Mouse (Mus musculus) midbrain, embryonic 12.5 days (tissue): ENCODE data around the gene Ccl4. TPM values are rescaled to one million over a fixed set of nuclear protein-coding genes. Genes with fewer than 3 reads are reported as not detected.

Experiments used
- ATAC-seq: fragments of 200-750 bp; cut with Nextera tagmentation; 2 replicates; pipeline ENCODE4 v1.8.0; 2017; ENCODE audit warnings: low read depth, moderate TSS enrichment, moderate library complexity; ENCODE audit not compliant: low FRiP score
- H3K27ac ChIP-seq: fragments of 300-500 bp; sonication (generic); replicated peaks from 2 replicates; pipeline ENCODE4 v1.5.1; 2016; ENCODE audit warnings: mild to moderate bottlenecking
- H3K27me3 ChIP-seq: fragments of 300-500 bp; sonication (generic); 2 replicates; pipeline ENCODE4 v1.6.1; 2016; ENCODE audit warnings: mild to moderate bottlenecking
- H3K36me3 ChIP-seq: fragments of 300-500 bp; sonication (generic); 2 replicates; pipeline ENCODE4 v1.6.1; 2016
- H3K4me1 ChIP-seq: fragments of 300-500 bp; sonication (generic); 2 replicates; pipeline ENCODE4 v1.6.1; 2016
- H3K4me2 ChIP-seq: fragments of 300-500 bp; sonication (generic); replicated peaks from 2 replicates; pipeline ENCODE4 v1.6.1; 2016; ENCODE audit warnings: mild to moderate bottlenecking, moderate library complexity
- H3K4me3 ChIP-seq: fragments of 300-500 bp; sonication (generic); 2 replicates; pipeline ENCODE4 v1.5.1; 2016; ENCODE audit warnings: mild to moderate bottlenecking
- H3K9ac ChIP-seq: fragments of 300-500 bp; sonication (generic); replicated peaks from 2 replicates; pipeline ENCODE4 v1.6.1; 2016; ENCODE audit warnings: mild to moderate bottlenecking, moderate library complexity
- H3K9me3 ChIP-seq: fragments of 300-500 bp; sonication (generic); 2 replicates; pipeline ENCODE4 v1.6.1; 2016; ENCODE audit warnings: mild to moderate bottlenecking
- WGBS: fragments of 180-500 bp; shearing (Covaris S2); methylation state at CpG from one replicate; pipeline ENCODE4 v1.1.7; 2016; 5-methylcytosine and 5-hydroxymethylcytosine counted together
- polyA plus RNA-seq: library from polyadenylated mRNA; unstranded; fragments of >200 nt; fragmentation: Nextera tagmentation; extraction: Ambion mirVana; gene quantifications from 2 replicates; pipeline ENCODE4 v1.2.1, GENCODE M21; 2016

Ccl4 gene
- polyA plus RNA-seq, result 0.38 and 0.50 TPM in 2 replicates

- no peak for ATAC-seq
- H3K9me3 ChIP-seq, result no peaks in the 10 kb centered on the region
- H3K36me3 ChIP-seq, result no peaks in the 10 kb centered on the region
- no peak within 1 kb of the TSS for H3K4me3 ChIP-seq
- no peak within 1 kb of the TSS for H3K27ac ChIP-seq
- H3K27me3 ChIP-seq, result no peaks in the 10 kb centered on the region
- no peaks in the 10 kb centered on the region for H3K4me1 ChIP-seq
- H3K9ac ChIP-seq, result no peak within 1 kb of the TSS
- WGBS, result 79% methylated on average over 6 of the region's 6 CpGs
- no peak within 1 kb of the TSS for H3K4me2 ChIP-seq
These were observed at the start of gene Ccl4 for GRCm38 (mm10) chr11:83662204-83662603. Gene Ccl4, plus strand, starts transcription at chr11:83662584.

GRCm38 (mm10) chr11:83616586-83616985 lies 45.8 kb upstream of the Ccl4 start:
- no peak for ATAC-seq
- H3K36me3 ChIP-seq, result no peaks in the 10 kb centered on the region
- 85% methylated on average over 1 of the region's 1 CpGs for WGBS
- H3K9me3 ChIP-seq, result no peaks in the 10 kb centered on the region
- H3K27ac ChIP-seq, result no peak overlapping the region
- H3K4me2 ChIP-seq, result no peak overlapping the region
- H3K4me3 ChIP-seq, result no peak overlapping the region
- no peak overlapping the region for H3K9ac ChIP-seq
- no peaks in the 10 kb centered on the region for H3K27me3 ChIP-seq
- no peaks in the 10 kb centered on the region for H3K4me1 ChIP-seq

GRCm38 (mm10) chr11:83618238-83618637 lies 44.1 kb upstream of the Ccl4 start:
- no peak for ATAC-seq
- no peaks in the 10 kb centered on the region for H3K4me1 ChIP-seq
- WGBS, result 70% methylated on average over 5 of the region's 5 CpGs

GRCm38 (mm10) chr11:83619037-83619436 lies 43.3 kb upstream of the Ccl4 start:
- 94% methylated on average over 1 of the region's 1 CpGs for WGBS

More at GRCm38 (mm10) chr11:83618238-83618637, 44.1 kb upstream of the Ccl4 start:
- no peak overlapping the region for H3K4me2 ChIP-seq
- no peaks in the 10 kb centered on the region for H3K9me3 ChIP-seq
- H3K27me3 ChIP-seq, result no peaks in the 10 kb centered on the region
- no peak overlapping the region for H3K4me3 ChIP-seq
- no peak overlapping the region for H3K27ac ChIP-seq
- no peak overlapping the region for H3K9ac ChIP-seq
- H3K36me3 ChIP-seq, result no peaks in the 10 kb centered on the region

GRCm38 (mm10) chr11:83623586-83623985 lies 38.8 kb upstream of the Ccl4 start:
- H3K4me3 ChIP-seq, result no peak overlapping the region
- H3K27ac ChIP-seq, result no peak overlapping the region
- H3K4me1 ChIP-seq, result no peaks in the 10 kb centered on the region
- H3K9me3 ChIP-seq, result no peaks in the 10 kb centered on the region
- H3K36me3 ChIP-seq, result no peaks in the 10 kb centered on the region
- H3K9ac ChIP-seq, result no peak overlapping the region
- H3K27me3 ChIP-seq, result no peaks in the 10 kb centered on the region
- 86% methylated on average over 3 of the region's 3 CpGs for WGBS
- no peak for ATAC-seq
- no peak overlapping the region for H3K4me2 ChIP-seq

More at GRCm38 (mm10) chr11:83619037-83619436, 43.3 kb upstream of the Ccl4 start:
- no peaks in the 10 kb centered on the region for H3K27me3 ChIP-seq
- no peak overlapping the region for H3K4me2 ChIP-seq
- H3K9me3 ChIP-seq, result no peaks in the 10 kb centered on the region
- no peak overlapping the region for H3K27ac ChIP-seq
- H3K4me1 ChIP-seq, result no peaks in the 10 kb centered on the region
- H3K4me3 ChIP-seq, result no peak overlapping the region
- no peak for ATAC-seq
- no peaks in the 10 kb centered on the region for H3K36me3 ChIP-seq
- H3K9ac ChIP-seq, result no peak overlapping the region

GRCm38 (mm10) chr11:83628808-83629207 lies 33.6 kb upstream of the Ccl4 start:
- H3K4me2 ChIP-seq, result no peak overlapping the region
- ATAC-seq, result no peak

GRCm38 (mm10) chr11:83630630-83631029 lies 31.8 kb upstream of the Ccl4 start:
- H3K9ac ChIP-seq, result no peak overlapping the region
- H3K4me2 ChIP-seq, result no peak overlapping the region
- H3K4me1 ChIP-seq, result no peaks in the 10 kb centered on the region
- 93% methylated on average over 1 of the region's 1 CpGs for WGBS
- no peak overlapping the region for H3K4me3 ChIP-seq
- no peak overlapping the region for H3K27ac ChIP-seq
- no peaks in the 10 kb centered on the region for H3K27me3 ChIP-seq
- H3K9me3 ChIP-seq, result no peaks in the 10 kb centered on the region
- H3K36me3 ChIP-seq, result no peaks in the 10 kb centered on the region
- ATAC-seq, result no peak

More at GRCm38 (mm10) chr11:83628808-83629207, 33.6 kb upstream of the Ccl4 start:
- no peak overlapping the region for H3K27ac ChIP-seq
- H3K9ac ChIP-seq, result no peak overlapping the region
- H3K36me3 ChIP-seq, result no peaks in the 10 kb centered on the region
- H3K4me3 ChIP-seq, result no peak overlapping the region
- 92% methylated on average over 9 of the region's 9 CpGs for WGBS
- no peaks in the 10 kb centered on the region for H3K27me3 ChIP-seq
- no peaks in the 10 kb centered on the region for H3K4me1 ChIP-seq
- H3K9me3 ChIP-seq, result no peaks in the 10 kb centered on the region

- H3K36me3 ChIP-seq, result no peaks in the 10 kb centered on the region
- ATAC-seq, result no peak
These were observed 31.3 kb upstream of the Ccl4 start for GRCm38 (mm10) chr11:83631065-83631464.

GRCm38 (mm10) chr11:83632744-83633143 lies 29.6 kb upstream of the Ccl4 start:
- no peak for ATAC-seq
- Histone ChIP-seq H3K4me1 (no peaks in the 10 kb centered on the region), H3K27ac (no peak overlapping the region), H3K9ac (no peak overlapping the region), H3K27me3 (no peaks in the 10 kb centered on the region), H3K36me3 (no peaks in the 10 kb centered on the region), H3K9me3 (no peaks in the 10 kb centered on the region), H3K4me2 (no peak overlapping the region), H3K4me3 (no peak overlapping the region)
- 70% methylated on average over 4 of the region's 4 CpGs for WGBS

More at GRCm38 (mm10) chr11:83631065-83631464, 31.3 kb upstream of the Ccl4 start:
- no peak overlapping the region for H3K27ac ChIP-seq
- no peaks in the 10 kb centered on the region for H3K4me1 ChIP-seq
- H3K9me3 ChIP-seq, result no peaks in the 10 kb centered on the region
- no peaks in the 10 kb centered on the region for H3K27me3 ChIP-seq
- WGBS, result 86% methylated on average over 2 of the region's 2 CpGs
- no peak overlapping the region for H3K4me3 ChIP-seq
- H3K9ac ChIP-seq, result no peak overlapping the region
- H3K4me2 ChIP-seq, result no peak overlapping the region

- no peak overlapping the region for H3K27ac ChIP-seq
- H3K36me3 ChIP-seq, result no peaks in the 10 kb centered on the region
- H3K9ac ChIP-seq, result no peak overlapping the region
- H3K27me3 ChIP-seq, result no peaks in the 10 kb centered on the region
- H3K4me1 ChIP-seq, result no peaks in the 10 kb centered on the region
- WGBS, result 59% methylated on average over 4 of the region's 4 CpGs
- ATAC-seq, result no peak
- no peaks in the 10 kb centered on the region for H3K9me3 ChIP-seq
- no peak overlapping the region for H3K4me3 ChIP-seq
- H3K4me2 ChIP-seq, result no peak overlapping the region
These were observed 28.0 kb upstream of the Ccl4 start for GRCm38 (mm10) chr11:83634425-83634824.

- H3K27me3 ChIP-seq, result no peaks in the 10 kb centered on the region
- H3K27ac ChIP-seq, result no peak overlapping the region
- no peak for ATAC-seq
- no peaks in the 10 kb centered on the region for H3K36me3 ChIP-seq
- WGBS, result 96% methylated on average over 2 of the region's 2 CpGs
- H3K4me2 ChIP-seq, result no peak overlapping the region
- H3K9ac ChIP-seq, result no peak overlapping the region
- H3K4me1 ChIP-seq, result no peaks in the 10 kb centered on the region
- H3K4me3 ChIP-seq, result no peak overlapping the region
- no peaks in the 10 kb centered on the region for H3K9me3 ChIP-seq
These were observed 27.5 kb upstream of the Ccl4 start for GRCm38 (mm10) chr11:83634898-83635297.

- Histone ChIP-seq H3K36me3 (no peaks in the 10 kb centered on the region), H3K4me1 (no peaks in the 10 kb centered on the region), H3K27me3 (no peaks in the 10 kb centered on the region), H3K4me3 (no peak overlapping the region), H3K9ac (no peak overlapping the region), H3K27ac (no peak overlapping the region), H3K4me2 (no peak overlapping the region), H3K9me3 (no peaks in the 10 kb centered on the region)
- 83% methylated on average over 1 of the region's 1 CpGs for WGBS
- ATAC-seq, result no peak
These were observed 25.6 kb upstream of the Ccl4 start for GRCm38 (mm10) chr11:83636742-83637235.

GRCm38 (mm10) chr11:83638934-83639333 lies 23.4 kb upstream of the Ccl4 start:
- H3K36me3 ChIP-seq, result no peaks in the 10 kb centered on the region
- H3K4me2 ChIP-seq, result no peak overlapping the region
- H3K27me3 ChIP-seq, result no peaks in the 10 kb centered on the region
- no peaks in the 10 kb centered on the region for H3K4me1 ChIP-seq
- no peak overlapping the region for H3K9ac ChIP-seq
- no peak overlapping the region for H3K4me3 ChIP-seq
- ATAC-seq, result no peak
- H3K9me3 ChIP-seq, result no peaks in the 10 kb centered on the region
- WGBS, result 52% methylated on average over 2 of the region's 2 CpGs
- no peak overlapping the region for H3K27ac ChIP-seq
